Mouse (Mus musculus) C2C12 (cell line): Measurements from ENCODE around the gene Ap1b1.

ENCODE experiments used
- CEBPB ChIP-seq: IDR thresholded peaks from one replicate; pipeline ENCODE4 v1.6.1; 2011; ENCODE audit warnings: low read depth, mild to moderate bottlenecking, control low read depth, moderate library complexity
- CTCF ChIP-seq: IDR thresholded peaks from one replicate; pipeline ENCODE4 v1.5.1; 2011; ENCODE audit not compliant: control insufficient read depth, insufficient read depth, insufficient read length
- MAX ChIP-seq: IDR thresholded peaks from one replicate; pipeline ENCODE4 v1.6.1; 2011; ENCODE audit warnings: mild to moderate bottlenecking, control low read depth
- MYOD1 ChIP-seq: IDR thresholded peaks from one replicate; pipeline ENCODE4 v1.6.1; 2011; ENCODE audit warnings: low read depth; ENCODE audit not compliant: control insufficient read depth, insufficient read length
- MYOG ChIP-seq: IDR thresholded peaks from one replicate; pipeline ENCODE4 v1.6.1; 2011; ENCODE audit not compliant: control insufficient read depth, insufficient read length; ENCODE audit errors: extremely low read depth
- USF1 ChIP-seq: IDR thresholded peaks from one replicate; pipeline ENCODE4 v1.6.1; 2011; ENCODE audit warnings: low read depth, mild to moderate bottlenecking, control low read depth, moderate library complexity

DNA sequence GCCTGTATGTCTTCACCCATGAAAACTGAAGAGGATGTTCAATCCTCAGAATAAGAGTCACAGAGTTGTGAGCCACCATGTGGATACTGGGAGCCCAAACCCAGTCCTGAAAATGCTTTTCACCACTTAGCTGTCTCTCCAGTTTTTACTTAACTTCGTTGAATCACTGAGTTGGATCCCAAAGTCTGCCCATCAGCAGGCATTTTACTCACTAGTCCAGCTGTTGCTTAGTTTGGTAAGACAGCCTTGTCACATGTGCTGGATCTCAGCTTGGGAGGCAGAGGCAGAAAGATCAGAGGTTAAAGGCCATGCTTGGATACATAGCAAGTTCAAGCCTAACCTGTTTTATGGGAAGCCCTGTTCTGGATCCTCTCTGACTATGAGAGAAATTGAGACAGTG is 23.6 kb downstream of the Ap1b1 start:
- TF ChIP-seq CTCF (no peak), USF1 (peak; percentile 53), MAX (no peak), CEBPB (no peak), MYOD1 (no peak), MYOG (no peak)
